Mouse (Mus musculus) ES-E14 (cell line): Measurements from ENCODE around the gene Ndfip2.

Source experiments
- CHD2 ChIP-seq: IDR thresholded peaks from 2 replicates; pipeline ENCODE4 v1.6.1; 2014; ENCODE audit warnings: mild to moderate bottlenecking, low read depth, low read length, inconsistent platforms
- MAFK ChIP-seq: IDR thresholded peaks from 2 replicates; pipeline ENCODE4 v1.6.1; 2014; ENCODE audit warnings: mild to moderate bottlenecking, low read depth, low read length, inconsistent platforms; ENCODE audit not compliant: insufficient read depth
- ZC3H11A ChIP-seq: IDR thresholded peaks from 2 replicates; pipeline ENCODE4 v1.6.1; 2012; ENCODE audit warnings: low read depth, mild to moderate bottlenecking, inconsistent platforms, low read length, borderline replicate concordance
- ZNF384 ChIP-seq: IDR thresholded peaks from 2 replicates; pipeline ENCODE4 v1.6.1; 2012; ENCODE audit warnings: low read depth, low read length, inconsistent platforms

GRCm38 (mm10) chr14:105237736-105238135, 20.6 kb upstream of the Ndfip2 start:
- TF ChIP-seq ZNF384 (no peak), CHD2 (no peak), ZC3H11A (no peak), MAFK (no peak)
